Mouse (Mus musculus): ENCODE data around the gene Pfkm.

Gene Pfkm

GRCm38 (mm10) chr15:98139763-98140162 lies 47.4 kb downstream of the Pfkm start:
- no peak for DNase-seq (ENCODE audit: low spot score)

DNA sequence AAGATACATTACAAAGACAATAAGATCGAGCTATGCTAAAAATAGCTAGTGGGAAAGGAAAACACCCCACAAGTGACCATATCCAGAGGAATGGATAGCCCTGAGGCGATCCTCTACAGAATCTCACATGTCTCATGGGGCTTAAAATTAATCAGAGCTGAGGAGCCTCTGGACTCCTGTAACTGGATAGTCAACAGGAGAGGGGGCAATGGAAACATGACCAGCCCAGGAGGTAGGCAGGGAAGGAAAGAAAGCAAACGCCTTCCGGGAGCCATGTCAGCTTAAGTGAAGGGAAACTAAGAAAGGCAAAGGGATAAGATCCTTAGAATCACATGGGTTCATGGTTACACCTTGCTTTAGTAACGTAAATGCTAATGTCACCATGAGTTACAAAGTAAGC lies 48.4 kb downstream of the Pfkm start:
- DNase-seq (ENCODE audit: low spot score), result no peak

GRCm38 (mm10) chr15:98142515-98142914 lies 50.1 kb downstream of the Pfkm start:
- no peak for DNase-seq (ENCODE audit: low spot score)

- peak; percentile 2 for DNase-seq (ENCODE audit: low spot score)
These were observed 52.6 kb downstream of the Pfkm start for GRCm38 (mm10) chr15:98144861-98145507.

- DNase-seq (ENCODE audit: low spot score), result peak; percentile 90
These were observed 53.3 kb downstream of the Pfkm start for GRCm38 (mm10) chr15:98145559-98146181.

- no peak for DNase-seq (ENCODE audit: low spot score)
These were observed 56.0 kb downstream of the Pfkm start for GRCm38 (mm10) chr15:98148356-98148755.

- no peak for DNase-seq (ENCODE audit: low spot score)
These were observed 56.8 kb downstream of the Pfkm start for GRCm38 (mm10) chr15:98149166-98149602.

- no peak for DNase-seq (ENCODE audit: low spot score)
These were observed 60.5 kb downstream of the Pfkm start for GRCm38 (mm10) chr15:98152916-98153315.

- DNase-seq (ENCODE audit: low spot score), result peak; percentile 40
These were observed 61.2 kb downstream of the Pfkm start for GRCm38 (mm10) chr15:98153625-98154024.

GRCm38 (mm10) chr15:98154146-98154545 lies 61.8 kb downstream of the Pfkm start:
- DNase-seq (ENCODE audit: low spot score), result no peak

DNA sequence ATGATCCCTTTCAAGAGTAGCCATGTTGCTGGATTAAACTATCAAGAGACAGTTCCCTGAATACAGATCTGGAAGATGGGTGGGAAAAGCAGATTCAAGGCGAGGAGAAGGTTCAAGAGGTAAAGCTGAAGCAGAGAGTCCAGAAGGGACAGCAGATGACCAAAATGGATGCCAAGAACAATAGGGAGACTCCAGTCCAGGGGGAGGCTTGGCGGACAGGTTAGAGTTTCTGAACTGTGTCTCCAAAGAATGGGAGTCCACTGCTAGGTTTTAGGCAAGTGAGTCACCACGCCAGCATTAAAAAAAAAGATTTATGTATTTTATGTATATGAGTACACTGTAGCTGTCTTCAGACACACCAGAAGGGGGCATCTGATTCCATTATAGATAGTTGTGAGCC lies 62.2 kb downstream of the Pfkm start:
- DNase-seq (ENCODE audit: low spot score), result no peak

- DNase-seq (ENCODE audit: low spot score), result no peak
These were observed 62.9 kb downstream of the Pfkm start for GRCm38 (mm10) chr15:98155272-98155671.

DNA sequence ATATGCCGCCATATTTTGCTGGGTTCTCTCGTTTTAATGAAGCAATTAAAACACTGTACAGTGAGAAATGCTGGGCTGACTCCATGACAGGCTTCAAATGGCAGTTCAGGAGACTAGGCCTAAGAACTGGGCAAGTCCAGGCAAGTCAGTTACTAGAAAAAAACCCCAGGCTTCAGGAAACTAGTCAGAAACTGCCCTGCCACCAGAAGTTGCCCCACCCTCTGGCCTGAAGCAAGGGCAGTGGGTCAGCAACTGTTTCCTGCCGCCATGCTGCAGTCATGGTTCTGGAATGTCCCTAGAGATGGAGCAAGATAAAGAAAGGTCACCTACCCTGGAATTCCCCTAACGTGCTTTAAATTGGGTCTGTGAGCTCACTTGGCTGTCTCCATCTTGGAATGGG lies 63.6 kb downstream of the Pfkm start:
- no peak for DNase-seq (ENCODE audit: low spot score)

DNA sequence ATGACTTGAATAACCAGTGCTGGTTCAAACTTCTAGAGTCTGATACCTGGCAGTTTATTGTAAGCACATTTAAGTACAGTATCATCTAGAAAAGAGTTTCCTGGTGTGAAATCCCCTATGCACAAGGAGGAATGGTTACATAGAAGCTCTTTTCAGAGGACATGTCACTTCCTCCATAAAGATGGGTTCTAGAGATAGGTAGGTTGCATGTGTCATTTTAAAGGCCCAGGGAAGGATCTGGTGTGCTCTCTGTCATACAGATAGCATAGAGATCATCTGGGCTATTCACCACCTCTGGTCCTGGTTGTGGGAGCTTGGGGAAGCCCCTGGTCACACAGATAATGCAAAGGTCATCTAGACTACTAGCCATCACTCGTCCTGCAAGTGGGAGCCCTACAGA lies 64.9 kb downstream of the Pfkm start:
- DNase-seq (ENCODE audit: low spot score), result no peak

DNA sequence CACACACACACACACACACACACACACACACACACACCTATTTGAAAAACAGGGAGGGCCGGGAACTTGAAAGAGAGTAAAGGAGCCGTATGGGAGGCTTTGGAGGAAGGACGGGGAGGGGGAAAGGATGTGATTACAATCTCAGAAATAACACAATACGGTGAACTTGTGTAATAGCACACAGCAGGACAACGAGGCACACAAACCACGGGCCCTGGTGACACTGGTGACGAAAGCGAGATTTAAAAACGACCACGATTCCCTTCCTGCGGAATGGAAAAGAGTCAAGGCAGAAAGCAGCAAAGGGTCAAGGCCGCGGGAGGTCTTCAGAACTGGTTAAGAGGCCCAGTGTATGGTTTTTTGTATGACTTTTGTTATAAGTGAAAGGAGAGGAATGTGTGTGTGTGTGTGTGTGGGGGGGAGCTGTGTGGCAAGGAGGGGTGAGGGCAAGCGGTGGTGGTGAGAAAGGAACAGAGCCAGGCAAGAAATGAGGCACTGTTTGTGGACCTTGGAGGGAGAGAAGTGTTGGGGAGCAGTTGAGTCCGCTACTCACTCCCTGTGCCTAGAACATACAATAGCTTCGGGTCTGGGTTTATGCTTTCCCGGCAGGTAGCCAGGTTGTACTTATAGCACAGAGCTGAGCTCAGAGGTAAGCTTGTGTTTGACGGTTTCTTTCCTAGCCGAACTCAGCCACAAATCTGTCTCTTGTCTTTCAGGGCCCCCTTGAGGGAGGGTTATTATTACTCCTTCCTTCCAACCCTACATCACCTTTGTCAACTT lies 68.8 kb downstream of the Pfkm start:
- no peak for DNase-seq (ENCODE audit: low spot score)

DNA sequence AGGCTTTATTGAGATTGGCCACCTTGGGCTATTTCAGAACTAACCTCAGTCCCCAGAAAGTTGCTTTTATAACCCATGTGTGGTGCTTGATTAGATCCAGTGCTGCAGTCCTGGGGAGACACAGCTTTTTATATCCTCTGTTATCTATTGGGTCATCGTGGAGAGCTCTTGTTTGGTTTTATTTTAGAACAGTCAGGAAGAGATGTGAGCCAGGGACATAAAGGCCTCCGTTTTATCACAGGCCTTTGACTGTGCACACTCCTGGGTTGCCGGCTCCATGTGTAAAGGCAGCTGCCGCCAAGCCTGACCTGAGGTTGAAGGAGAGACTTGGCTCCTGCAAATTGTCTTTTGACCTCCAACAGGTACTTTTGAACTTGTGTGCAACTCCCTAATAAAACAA lies 70.2 kb downstream of the Pfkm start:
- no peak for DNase-seq (ENCODE audit: low spot score)

DNA sequence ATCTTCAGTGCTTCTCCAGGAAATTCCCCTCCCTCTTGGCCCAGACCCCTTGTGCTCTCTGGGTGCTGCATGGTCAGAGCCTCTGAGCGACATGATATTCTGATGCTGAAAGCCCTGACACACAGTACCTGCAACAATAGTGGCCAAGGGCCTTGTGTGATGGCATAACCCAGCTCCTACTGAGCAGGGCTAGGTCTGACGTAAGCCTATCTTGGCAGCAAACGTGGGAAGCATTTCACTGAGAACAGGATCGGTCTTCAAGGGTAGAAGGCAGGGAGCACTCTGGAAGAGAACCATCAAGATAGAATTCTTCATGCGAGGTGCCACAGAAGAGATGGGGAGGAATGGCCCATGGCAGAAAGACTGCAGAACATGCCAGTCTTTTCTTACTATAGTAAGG lies 73.1 kb downstream of the Pfkm start, which contains the start of gene Asb8:
Gene Asb8 (minus strand): TSS at position 101 of the 400 bp plus-strand sequence.
- DNase-seq (ENCODE audit: low spot score), result no peak

GRCm38 (mm10) chr15:98166963-98167644 lies 74.7 kb downstream of the Pfkm start, which contains the start of gene Ccdc184:
TSS of gene Ccdc184 (plus strand) at chr15:98167158.
- DNase-seq (ENCODE audit: low spot score), result no peak

DNA sequence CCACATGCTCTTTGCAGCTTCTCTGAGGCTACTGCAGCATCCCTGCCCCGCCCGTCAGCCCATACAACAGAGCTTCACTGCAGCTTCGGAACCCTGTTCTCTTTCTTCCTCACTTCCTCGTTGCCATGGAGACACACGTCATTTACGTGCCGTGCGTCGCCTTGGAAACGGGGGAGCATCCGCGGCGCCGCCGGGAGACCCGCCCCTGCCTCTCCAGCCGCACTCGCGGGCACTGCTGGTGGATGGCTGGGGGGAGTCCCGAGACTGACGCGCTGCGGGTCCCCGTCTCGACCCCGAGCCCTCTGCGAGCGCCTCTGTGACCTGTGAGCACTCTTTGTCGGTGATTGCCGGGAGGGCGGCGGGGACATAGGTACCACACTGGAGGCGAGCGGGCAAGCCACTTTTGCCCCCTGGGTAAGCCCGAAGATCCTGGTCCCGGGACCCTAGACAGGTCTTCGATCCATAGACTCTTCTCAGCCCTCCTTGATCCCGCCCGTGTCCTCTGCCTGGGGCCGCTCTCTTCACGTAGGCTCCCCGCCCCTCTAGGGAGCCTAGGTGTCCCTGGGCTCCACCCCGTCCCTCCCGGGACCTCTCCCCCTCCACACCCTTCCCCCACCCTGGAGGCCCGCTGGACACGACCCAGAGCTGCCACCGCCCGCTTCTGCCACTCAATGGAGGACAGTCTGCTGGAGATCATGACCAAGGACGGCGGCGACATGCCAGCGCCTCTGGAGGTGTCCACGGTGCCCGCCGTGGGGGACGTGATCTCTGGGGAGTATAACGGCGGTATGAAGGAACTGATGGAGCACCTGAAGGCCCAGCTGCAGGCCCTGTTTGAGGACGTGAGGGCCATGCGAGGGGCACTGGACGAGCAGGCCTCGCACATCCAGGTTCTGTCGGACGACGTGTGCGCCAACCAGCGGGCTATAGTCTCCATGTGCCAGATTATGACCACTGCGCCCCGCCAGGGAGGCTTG lies 75.5 kb downstream of the Pfkm start:
- peak; percentile 84 for DNase-seq (ENCODE audit: low spot score)

- no peak for DNase-seq (ENCODE audit: low spot score)
These were observed 76.2 kb downstream of the Pfkm start for GRCm38 (mm10) chr15:98168622-98169004.

DNA sequence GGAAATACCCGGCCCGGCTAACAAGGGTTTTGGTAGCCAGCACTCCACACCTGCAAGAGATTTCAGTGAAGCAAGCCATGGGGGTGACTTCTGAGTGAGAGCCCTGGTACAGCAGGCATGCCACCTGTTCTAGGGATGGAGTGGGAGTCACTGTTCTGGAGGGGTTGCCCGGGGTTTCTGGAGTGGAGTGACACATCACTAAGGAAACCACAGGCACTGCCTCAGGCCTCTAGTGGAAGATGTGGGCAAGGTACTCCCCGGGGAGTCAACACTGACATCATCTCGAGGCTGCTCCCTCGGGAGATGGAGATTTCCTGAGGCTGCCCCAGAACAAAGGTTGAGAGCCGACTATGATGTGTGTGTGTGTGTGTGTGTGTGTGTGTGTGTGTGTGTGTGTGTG lies 78.0 kb downstream of the Pfkm start:
- no peak for DNase-seq (ENCODE audit: low spot score)

Data from T-cell, adult 2 months (primary cell).